Mouse (Mus musculus) ES-Bruce4 (cell line): ENCODE data around the gene Mast3.

Experiments used
- CTCF ChIP-seq: IDR thresholded peaks from one replicate; pipeline ENCODE4 v1.8.1; 2011; ENCODE audit warnings: low read depth, low read length
- EP300 ChIP-seq: IDR thresholded peaks from 2 replicates; pipeline ENCODE4 v1.6.1; 2011; ENCODE audit warnings: low read depth, low read length; ENCODE audit not compliant: insufficient read depth
- POLR2A ChIP-seq: IDR thresholded peaks from one replicate; pipeline ENCODE4 v1.8.1; 2011; ENCODE audit warnings: low read length; ENCODE audit not compliant: insufficient read depth

DNA sequence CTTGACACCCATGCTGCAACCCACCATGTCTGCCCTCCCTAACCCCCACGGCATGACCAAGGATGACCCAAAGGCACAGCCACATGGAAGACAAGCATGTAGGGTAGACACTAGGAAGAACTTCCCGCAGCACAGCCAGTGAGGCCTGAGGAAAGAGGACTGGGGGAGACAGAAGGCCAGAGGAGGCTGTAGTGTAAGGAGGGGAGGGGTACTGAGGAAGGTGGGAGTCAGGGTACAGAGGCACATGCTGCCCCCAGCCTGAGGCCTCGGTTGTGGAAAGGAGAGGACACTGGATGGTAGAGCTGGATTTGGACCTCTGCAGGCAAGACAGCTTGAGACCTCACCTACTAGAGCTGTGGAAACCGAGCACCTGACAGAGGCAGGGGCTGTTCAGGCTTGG is 46.1 kb upstream of the Mast3 start:
- no peak for TF ChIP-seq CTCF
- TF ChIP-seq POLR2A, result no peak
- no peak for TF ChIP-seq EP300
